Mouse (Mus musculus): ENCODE data around the gene Pnkp.

GRCm38 (mm10) chr7:44908706-44909476, 52.0 kb downstream of the Pnkp start:
- no peak for TF ChIP-seq CTCF (conservative IDR thresholded peaks at IDR 0.05; ENCODE audit: insufficient read depth, insufficient read length, low read depth, low read length)
- TF ChIP-seq POLR2A (IDR thresholded peaks at IDR 0.05; ENCODE audit: low read depth, low read length), result no peak
